Mouse (Mus musculus) kidney, adult 2 months (tissue): Measurements from ENCODE around the gene Mrpl20. TPM values are rescaled to one million over a fixed set of nuclear protein-coding genes. Genes with fewer than 3 reads are reported as not detected.

Experiments used
- DNase-seq: peaks from one replicate; pipeline ENCODE4 v3.0.0; 2021
- H3K27ac ChIP-seq: fragments of 200-500 bp; 2 replicates; pipeline ENCODE4 v1.5.1; 2012; ENCODE audit warnings: low read depth, low read length, control low read depth, inconsistent platforms; ENCODE audit not compliant: insufficient read depth
- H3K27me3 ChIP-seq: fragments of 200-500 bp; replicated peaks from 2 replicates; pipeline ENCODE4 v1.6.1; 2012; ENCODE audit warnings: mild to moderate bottlenecking, moderate library complexity, low read length, inconsistent platforms; ENCODE audit not compliant: control insufficient read depth, insufficient read depth
- H3K36me3 ChIP-seq: fragments of 200-500 bp; 2 replicates; pipeline ENCODE4 v1.6.1; 2012; ENCODE audit warnings: mild to moderate bottlenecking, moderate library complexity, low read length, inconsistent platforms; ENCODE audit not compliant: control insufficient read depth, insufficient read depth
- H3K4me1 ChIP-seq: fragments of 200-500 bp; 2 replicates; pipeline ENCODE4 v1.6.1; 2011; ENCODE audit warnings: low read length; ENCODE audit not compliant: control insufficient read depth, insufficient read depth
- H3K4me3 ChIP-seq: fragments of 200-500 bp; 2 replicates; pipeline ENCODE4 v1.5.1; 2011; ENCODE audit warnings: mild to moderate bottlenecking, low read depth, low read length, control low read depth; ENCODE audit not compliant: insufficient read depth
- CTCF ChIP-seq: fragments of 200-500 bp; conservative IDR thresholded peaks from 2 replicates; pipeline ENCODE4 v1.5.1; 2011; ENCODE audit warnings: low read depth, mild to moderate bottlenecking, control low read depth, low read length, moderate library complexity, mixed read lengths; ENCODE audit not compliant: insufficient read depth, insufficient read length
- POLR2A ChIP-seq: fragments of 200-500 bp; IDR thresholded peaks from one replicate; pipeline ENCODE4 v1.6.1; 2011; ENCODE audit warnings: low read depth, low read length, control low read depth
- WGBS: fragments of 180-500 bp; shearing (Covaris S2); methylation state at CpG from one replicate; pipeline ENCODE4 v1.1.7; 2018; 5-methylcytosine and 5-hydroxymethylcytosine counted together
- polyA plus RNA-seq: library from polyadenylated mRNA; depleted of rRNA; stranded (reverse); fragments of >200 nt; gene quantifications from 2 replicates; pipeline ENCODE4 v1.2.3, GENCODE M21; 2012

Gene Mrpl20
- polyA plus RNA-seq, 1 experiment, result 91.1 TPM

DNA sequence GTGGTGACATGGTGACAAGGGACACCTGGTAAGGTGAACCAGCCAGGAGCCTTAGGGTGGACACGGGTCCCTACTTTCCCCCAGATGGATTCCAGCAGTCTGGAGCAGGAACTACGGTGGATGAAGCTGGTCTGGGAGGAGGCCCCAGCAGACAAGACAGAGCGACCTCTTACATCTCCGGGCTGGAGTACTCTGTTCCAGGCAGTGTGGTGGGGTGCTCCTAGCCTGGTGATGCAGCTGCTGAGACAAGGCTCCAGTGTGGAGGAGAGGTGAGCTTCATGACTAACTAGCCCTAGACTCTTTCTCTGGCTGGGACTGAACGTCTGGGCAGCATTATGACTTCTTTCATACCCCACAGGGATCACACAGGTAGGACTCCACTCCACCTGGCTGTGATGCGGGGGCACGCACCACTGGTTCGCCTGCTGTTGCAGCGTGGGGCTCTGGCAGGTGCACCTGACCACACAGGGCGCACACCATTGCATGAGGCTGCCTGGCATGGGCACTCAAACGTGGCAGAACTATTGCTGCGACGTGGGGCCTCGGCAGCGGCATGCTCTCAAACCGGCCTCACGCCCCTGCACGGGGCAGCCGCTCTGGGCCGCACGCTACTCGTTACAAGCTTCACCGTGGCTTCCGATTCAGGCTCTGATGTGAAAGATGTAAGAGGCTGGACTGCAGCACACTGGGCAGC, 11.3 kb upstream of the Mrpl20 start:
- no peaks in the 10 kb centered on the region for H3K27me3 ChIP-seq
- TF ChIP-seq POLR2A (no peak), CTCF (no peak)
- peak; percentile 57 for DNase-seq
- 42% methylated on average over 24 of the region's 24 CpGs for WGBS
- peak overlapping the region; percentile 36 for H3K4me3 ChIP-seq
- H3K27ac ChIP-seq, result peak overlapping the region; percentile 79
- no peaks in the 10 kb centered on the region for H3K36me3 ChIP-seq
- peaks cover 12% of the 10 kb centered on the region; the same call in 1 of the 2 replicates for H3K4me1 ChIP-seq

DNA sequence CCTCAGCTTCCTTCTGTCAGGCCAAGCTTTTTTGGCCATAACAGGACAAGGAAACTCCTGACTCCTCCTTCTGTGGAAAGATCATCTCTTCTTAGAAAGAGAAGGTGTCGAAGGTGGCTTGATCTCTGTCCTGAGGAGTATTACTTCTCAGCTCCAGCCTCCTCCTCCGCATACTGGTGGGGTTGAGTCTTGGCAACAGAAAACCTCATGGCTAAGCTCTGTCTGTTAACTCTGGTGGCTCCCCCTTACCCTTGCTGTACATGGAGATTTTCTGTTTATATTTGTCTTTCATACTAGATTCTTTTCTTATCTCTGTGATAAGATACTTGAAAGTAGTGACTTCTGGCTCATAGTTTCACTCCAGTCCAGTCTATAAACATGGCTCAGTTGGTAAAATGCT, 8.9 kb upstream of the Mrpl20 start:
- Histone ChIP-seq H3K4me1 (peaks cover 12% of the 10 kb centered on the region; the same call in 1 of the 2 replicates), H3K4me3 (no peak overlapping the region), H3K27ac (no peak overlapping the region), H3K27me3 (no peaks in the 10 kb centered on the region), H3K36me3 (no peaks in the 10 kb centered on the region)
- no peak for DNase-seq
- no peak for TF ChIP-seq POLR2A
- WGBS, result 54% methylated on average over 2 of the region's 2 CpGs

DNA sequence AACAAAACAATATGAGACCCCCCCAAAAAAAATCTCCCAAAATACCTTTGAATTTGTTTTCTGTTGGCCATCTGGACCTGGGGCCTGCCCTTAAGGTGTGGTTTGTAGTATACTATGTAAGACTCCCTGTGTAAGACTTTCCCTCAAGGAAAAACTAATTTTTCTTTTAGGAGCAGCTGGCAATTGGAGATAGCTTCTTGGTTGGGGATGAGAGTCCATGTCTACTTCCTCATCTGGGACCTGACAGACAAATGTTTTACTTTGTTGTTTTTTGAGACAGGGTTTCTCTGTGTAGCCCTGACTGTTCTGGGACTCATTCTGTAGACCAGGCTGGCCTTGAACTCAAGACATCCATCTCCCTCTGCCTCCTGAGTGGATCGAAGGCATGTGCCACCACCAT, 603 bp upstream of the Mrpl20 start:
- 100% methylated on average over 1 of the region's 1 CpGs for WGBS
- no peak overlapping the region for H3K4me3 ChIP-seq
- H3K27me3 ChIP-seq, result no peaks in the 10 kb centered on the region
- H3K27ac ChIP-seq, result no peak overlapping the region
- TF ChIP-seq POLR2A, result no peak
- no peak for TF ChIP-seq CTCF
- DNase-seq, result no peak
- H3K4me1 ChIP-seq, result peaks cover 9% of the 10 kb centered on the region; the same call in 1 of the 2 replicates
- H3K36me3 ChIP-seq, result no peaks in the 10 kb centered on the region; the same call in 1 of the 2 replicates

DNA sequence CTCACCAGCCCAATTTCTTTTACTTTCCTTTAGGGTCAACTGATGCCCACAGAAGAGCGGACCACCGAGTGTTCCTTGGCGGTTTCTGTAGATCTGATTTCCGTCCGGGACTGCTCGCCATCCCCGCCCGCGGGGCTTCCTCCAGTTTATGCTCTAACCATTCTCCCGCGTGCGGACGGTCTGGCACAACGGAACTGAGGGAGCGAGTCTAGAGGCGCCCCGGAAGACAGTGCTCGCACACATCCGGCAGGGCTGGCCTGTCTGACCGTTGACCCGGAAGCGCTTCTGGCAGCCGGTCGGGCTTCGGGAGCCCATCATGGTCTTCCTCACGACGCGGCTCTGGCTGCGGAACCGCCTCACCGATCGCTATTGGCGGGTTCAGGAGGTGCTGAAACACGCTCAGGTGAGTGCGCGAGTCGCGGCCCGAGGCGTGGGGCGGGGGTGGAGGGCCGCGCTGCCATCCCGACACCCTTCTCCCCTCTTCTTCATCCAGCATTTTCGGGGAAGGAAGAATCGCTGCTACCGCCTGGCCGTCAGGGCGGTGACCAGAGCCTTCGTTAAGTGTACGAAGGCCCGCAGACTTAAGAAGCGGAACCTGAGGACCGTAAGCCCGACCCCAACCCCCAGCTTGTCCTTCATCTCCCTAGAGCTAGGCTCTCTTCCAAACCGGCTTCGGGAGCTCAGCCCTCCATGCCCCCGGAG, 813 bp downstream of the Mrpl20 start:
- DNase-seq, result peak; percentile 97
- Histone ChIP-seq H3K4me1 (peaks cover 9% of the 10 kb centered on the region; the same call in 1 of the 2 replicates), H3K27me3 (no peaks in the 10 kb centered on the region), H3K27ac (peak overlapping the region; percentile 60), H3K36me3 (peaks cover under 1% of the 10 kb centered on the region; the same call in 1 of the 2 replicates), H3K4me3 (peak overlapping the region; percentile 95)
- TF ChIP-seq CTCF (no peak), POLR2A (peak; percentile 68)
- under 1% methylated on average over 58 of the region's 58 CpGs for WGBS

DNA sequence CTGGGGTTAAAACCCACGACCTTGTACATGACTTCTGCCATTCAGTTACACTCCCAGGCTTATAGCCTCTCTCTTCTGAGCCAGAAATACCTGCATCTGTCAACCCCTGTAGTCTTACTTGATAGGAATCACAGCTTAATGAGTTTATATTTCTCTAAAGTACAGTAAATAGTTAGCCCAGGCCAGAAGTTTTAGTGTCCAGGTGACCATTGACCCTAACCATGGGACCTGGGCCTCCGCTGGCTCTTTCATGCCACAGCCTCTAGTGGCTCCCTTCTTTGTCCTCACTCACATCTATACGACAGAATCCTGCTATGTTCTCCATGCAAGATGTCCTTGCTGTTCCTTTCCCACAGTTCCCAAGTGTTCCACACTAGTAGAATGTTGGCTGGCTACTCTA, 5.2 kb downstream of the Mrpl20 start:
- no peak overlapping the region for H3K4me3 ChIP-seq
- TF ChIP-seq POLR2A (no peak), CTCF (no peak)
- peaks cover 9% of the 10 kb centered on the region; the same call in 1 of the 2 replicates for H3K4me1 ChIP-seq
- peaks cover 3% of the 10 kb centered on the region; the same call in 1 of the 2 replicates for H3K36me3 ChIP-seq
- no peak overlapping the region for H3K27ac ChIP-seq
- DNase-seq, result peak; percentile 56
- WGBS, result 64% methylated on average over 3 of the region's 3 CpGs
- no peaks in the 10 kb centered on the region for H3K27me3 ChIP-seq

DNA sequence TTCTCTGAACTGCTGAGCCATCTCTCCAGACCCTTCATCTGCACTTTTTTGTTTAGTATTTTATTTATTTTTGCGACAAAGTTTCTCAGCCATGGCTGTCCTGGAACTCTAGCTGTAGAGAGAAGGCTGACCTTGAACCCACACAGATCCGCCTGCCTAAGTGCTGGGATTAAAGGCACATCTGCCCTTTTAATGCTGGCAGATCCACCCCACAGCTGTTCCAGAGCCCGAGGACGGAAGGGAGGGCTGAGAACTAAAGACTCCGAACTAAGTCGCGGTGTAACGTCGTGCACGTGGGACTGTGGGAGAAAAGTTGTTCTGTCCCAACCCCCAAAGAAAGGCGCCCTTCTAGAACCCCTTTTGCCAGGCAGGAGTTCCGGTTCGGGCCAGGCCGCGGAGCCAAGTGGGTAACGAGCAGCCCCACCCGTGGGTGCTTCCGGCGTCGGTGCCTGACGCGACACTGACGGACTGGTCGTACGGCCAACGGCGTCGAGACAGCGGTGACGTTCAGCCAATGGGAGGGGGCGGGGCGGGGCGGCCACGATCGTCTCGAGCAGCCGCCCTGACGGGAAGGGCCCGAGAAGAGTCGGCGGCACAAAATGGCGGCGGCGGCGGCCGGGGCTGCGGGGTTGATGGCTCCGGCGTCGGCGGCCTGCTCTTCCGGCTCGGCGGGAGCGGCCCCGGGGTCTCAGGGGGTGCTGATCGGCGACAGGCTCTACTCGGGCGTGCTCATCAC, 9.4 kb downstream of the Mrpl20 start, which contains the start of gene Ccnl2:
Gene Ccnl2, plus strand, starts transcription at position 561 of the 736 bp plus-strand sequence.
- WGBS, result under 1% methylated on average over 51 of the region's 60 CpGs
- peak; percentile 97 for DNase-seq
- H3K4me1 ChIP-seq, result peaks cover 11% of the 10 kb centered on the region
- TF ChIP-seq CTCF (no peak), POLR2A (peak; percentile 42)
- no peaks in the 10 kb centered on the region for H3K27me3 ChIP-seq
- H3K4me3 ChIP-seq, result peak within 1 kb of the TSS; percentile 88
- H3K27ac ChIP-seq, result peak within 1 kb of the TSS; percentile 96
- peaks cover 12% of the 10 kb centered on the region for H3K36me3 ChIP-seq
